Mouse (Mus musculus): Measurements from ENCODE around the gene Degs1. TPM values are rescaled to one million over a fixed set of nuclear protein-coding genes. Genes with fewer than 3 reads are reported as not detected.
A peak's percentile ranks its signal among the peaks of the same experiment; 100 is the strongest.

The Degs1 gene
- total and polyA plus RNA-seq, 3 experiments = 54.2 to 124 (median 117) TPM

DNA sequence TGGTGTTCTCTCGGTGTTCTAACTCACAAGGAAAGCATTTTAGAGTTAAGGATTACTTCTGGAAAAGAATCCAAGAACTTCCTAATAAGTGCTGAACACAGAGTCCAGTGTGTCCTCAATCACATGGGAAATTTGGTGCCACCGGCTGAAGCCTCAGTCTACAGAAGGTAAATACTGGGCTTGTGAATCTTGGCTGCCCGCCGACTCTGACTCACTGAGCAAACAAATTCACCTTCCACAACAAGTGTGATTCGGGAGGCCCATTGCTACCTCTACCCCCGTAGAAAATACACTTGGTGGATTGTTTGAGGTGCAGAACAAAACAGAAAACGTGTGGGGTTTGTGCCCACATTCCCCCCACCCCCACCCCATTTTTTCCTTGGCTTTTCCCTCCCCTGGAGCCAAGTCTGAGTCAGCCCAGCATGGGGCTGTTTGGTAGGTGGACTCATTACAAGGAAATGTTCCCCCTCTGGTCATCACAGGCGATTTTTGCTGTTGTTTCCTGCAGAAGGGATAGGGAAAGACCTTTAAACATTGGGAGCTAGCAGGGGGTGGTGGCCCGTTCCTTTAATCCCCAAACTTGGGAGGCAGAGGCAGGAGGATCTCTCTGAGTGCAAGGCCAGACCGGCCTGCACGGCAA is 26.4 kb downstream of the Degs1 start:
- Histone ChIP-seq H3K79me2 (replicated peaks; ENCODE audit: control insufficient read depth, extremely low read depth, insufficient read depth, poor library complexity, severe bottlenecking) (no peaks in the 10 kb centered on the region), H3K9ac (ENCODE audit: insufficient read depth, low read depth) (peak overlapping the region; percentile 20; the same call in 1 of the 2 replicates), H3K9me3 (replicated peaks; ENCODE audit: low read length) (no peaks in the 10 kb centered on the region), H3K4me3 (replicated peaks in 1 of 3; ENCODE audit: low read depth in 2 of 3, low read length in 2 of 3, poor library complexity in 1 of 3) (no peak overlapping the region), H3K36me3 (replicated peaks in 1 of 2; ENCODE audit: control insufficient read depth in 1 of 2, insufficient read depth in 1 of 2, low read length in 1 of 2) (no peaks in the 10 kb centered on the region), H3K4me1 (ENCODE audit: control insufficient read depth in 1 of 2, insufficient read depth in 2 of 2) (peaks cover 13 to 25% of the 10 kb centered on the region in 2 experiments), H3K27me3 (replicated peaks) (no peaks in the 10 kb centered on the region), H3K4me2 (ENCODE audit: insufficient read depth, low read depth, poor library complexity, severe bottlenecking) (no peak overlapping the region), H3K27ac (ENCODE audit: insufficient read depth, low read depth) (no peak overlapping the region)
- no peak for DNase-seq (ENCODE audit: extremely low read depth)
- dilution Hi-C loops (cut with MboI; ENCODE audit: extremely low pct_ligation_motif_present, extremely low pct_unique_long_range_greater_than_20kb, low sequenced_read_pairs) = no loop called here
- in situ Hi-C loops (cut with MboI; ENCODE audit: low pct_ligation_motif_present, low pct_unique_long_range_greater_than_20kb, low sequenced_read_pairs) = no loop called here
- no peak for TF ChIP-seq RCOR1 (conservative IDR thresholded peaks at IDR 0.05; ENCODE audit: low read depth, low read length)

- Histone ChIP-seq H3K9ac (ENCODE audit: insufficient read depth, low read depth) (peak overlapping the region; percentile 20; the same call in 1 of the 2 replicates), H3K4me3 (replicated peaks in 1 of 3; ENCODE audit: low read depth in 2 of 3, low read length in 2 of 3, poor library complexity in 1 of 3) (peak overlapping the region in 1 of 3 experiments; percentile 43), H3K79me2 (replicated peaks; ENCODE audit: control insufficient read depth, extremely low read depth, insufficient read depth, poor library complexity, severe bottlenecking) (no peaks in the 10 kb centered on the region), H3K4me2 (ENCODE audit: insufficient read depth, low read depth, poor library complexity, severe bottlenecking) (peak overlapping the region; percentile 65), H3K27ac (ENCODE audit: insufficient read depth, low read depth) (peak overlapping the region; percentile 22; the same call in 1 of the 2 replicates), H3K4me1 (ENCODE audit: control insufficient read depth in 1 of 2, insufficient read depth in 2 of 2) (peaks cover 21 to 36% of the 10 kb centered on the region in 2 experiments), H3K9me3 (replicated peaks; ENCODE audit: low read length) (no peaks in the 10 kb centered on the region), H3K27me3 (replicated peaks) (no peaks in the 10 kb centered on the region), H3K36me3 (replicated peaks in 1 of 2; ENCODE audit: control insufficient read depth in 1 of 2, insufficient read depth in 1 of 2, low read length in 1 of 2) (no peaks in the 10 kb centered on the region)
- dilution Hi-C loops (cut with MboI; ENCODE audit: extremely low pct_ligation_motif_present, extremely low pct_unique_long_range_greater_than_20kb, low sequenced_read_pairs) (no loop called here), in situ Hi-C loops (cut with MboI; ENCODE audit: low pct_ligation_motif_present, low pct_unique_long_range_greater_than_20kb, low sequenced_read_pairs) (no loop called here)
- peak; percentile 82 for DNase-seq (ENCODE audit: extremely low read depth)
- TF ChIP-seq E2F4 (IDR thresholded peaks at IDR 0.05; ENCODE audit: insufficient replicate concordance, low read depth, low read length) (no peak), CTCF (conservative IDR thresholded peaks at IDR 0.05 in 1 of 2, IDR thresholded peaks at IDR 0.05 in 1 of 2; ENCODE audit: low read depth in 2 of 2, low read length in 2 of 2) (no peak), GABPA (IDR thresholded peaks at IDR 0.05; ENCODE audit: insufficient replicate concordance, low read depth, low read length) (no peak), NELFE (IDR thresholded peaks at IDR 0.05; ENCODE audit: low read depth, low read length) (peak; percentile 37; the same call in 1 of the 2 replicates), POLR2A (IDR thresholded peaks at IDR 0.05; ENCODE audit: low read depth, low read length) (peak; percentile 30; the same call in 1 of the 2 replicates), KAT2A (IDR thresholded peaks at IDR 0.05; ENCODE audit: insufficient replicate concordance, low read length) (no peak), ZMIZ1 (IDR thresholded peaks at IDR 0.05; ENCODE audit: low read depth, low read length) (no peak), TCF12 (IDR thresholded peaks at IDR 0.05; ENCODE audit: low read depth, low read length) (0 out of 2 replicates have a peak, but pooled peaks have one; percentile 12), ZNF384 (IDR thresholded peaks at IDR 0.05; ENCODE audit: low read depth, low read length) (no peak), MEF2A (IDR thresholded peaks at IDR 0.05; ENCODE audit: borderline replicate concordance, low read depth, low read length) (no peak), RCOR1 (conservative IDR thresholded peaks at IDR 0.05; ENCODE audit: low read depth, low read length) (no peak), ZKSCAN1 (IDR thresholded peaks at IDR 0.05; ENCODE audit: borderline replicate concordance, low read depth, low read length) (no peak), ZC3H11A (IDR thresholded peaks at IDR 0.05; ENCODE audit: low read depth, low read length) (no peak), NRF1 (IDR thresholded peaks at IDR 0.05; ENCODE audit: low read depth, low read length) (no peak), EP300 (IDR thresholded peaks at IDR 0.05; ENCODE audit: low read length) (peak; percentile 54), TBP (conservative IDR thresholded peaks at IDR 0.05; ENCODE audit: low read depth, low read length) (no peak), POLR2AphosphoS2 (IDR thresholded peaks at IDR 0.05; ENCODE audit: low read depth, low read length) (no peak), BHLHE40 (IDR thresholded peaks at IDR 0.05; ENCODE audit: low read depth, low read length) (peak; percentile 30; the same call in 1 of the 2 replicates), USF1 (IDR thresholded peaks at IDR 0.05; ENCODE audit: low read depth, low read length) (no peak), SMC3 (IDR thresholded peaks at IDR 0.05; ENCODE audit: low read depth, low read length) (no peak), MAZ (IDR thresholded peaks at IDR 0.05; ENCODE audit: low read depth, low read length) (no peak), USF2 (conservative IDR thresholded peaks at IDR 0.05; ENCODE audit: low read depth, low read length) (no peak), CHD2 (IDR thresholded peaks at IDR 0.05; ENCODE audit: low read length) (peak; percentile 47; the same call in 1 of the 2 replicates), UBTF (IDR thresholded peaks at IDR 0.05; ENCODE audit: low read depth, low read length) (no peak), PAX5 (IDR thresholded peaks at IDR 0.05; ENCODE audit: low read length) (no peak), IRF4 (IDR thresholded peaks at IDR 0.05; ENCODE audit: low read depth, low read length) (peak; percentile 49), MAX (IDR thresholded peaks at IDR 0.05; ENCODE audit: low read length) (peak; percentile 32; the same call in 1 of the 2 replicates), MYC (IDR thresholded peaks at IDR 0.05; ENCODE audit: low read depth, low read length) (no peak), HCFC1 (IDR thresholded peaks at IDR 0.05; ENCODE audit: low read depth, low read length) (no peak; the same call in 1 of the 2 replicates), JUND (conservative IDR thresholded peaks at IDR 0.05; ENCODE audit: low read depth, low read length) (no peak), ELF1 (IDR thresholded peaks at IDR 0.05; ENCODE audit: low read depth, low read length) (peak; percentile 66), MAFK (IDR thresholded peaks at IDR 0.05; ENCODE audit: insufficient replicate concordance, low read length) (no peak)
Measured at GRCm38 (mm10) chr1:182255031-182255430, 27.6 kb downstream of the Degs1 start.
